Mouse (Mus musculus): ENCODE measurements around the gene Rin2.

- TF ChIP-seq POLR2A (IDR thresholded peaks at IDR 0.05; ENCODE audit: insufficient read depth, low read length) (no peak), EP300 (IDR thresholded peaks at IDR 0.05; ENCODE audit: insufficient read depth, low read depth, low read length) (no peak)
These were observed 218.7 kb downstream of the Rin2 start for GRCm38 (mm10) chr2:145893756-145894155.

Data from ES-Bruce4 (cell line).